Mouse (Mus musculus): Measurements from ENCODE around the gene Capza2.
"Not testable (repeated sequence)": the region's sequence is repeated elsewhere in the genome, so short reads cannot be mapped to it uniquely, and the experiment has no call there.

DNA sequence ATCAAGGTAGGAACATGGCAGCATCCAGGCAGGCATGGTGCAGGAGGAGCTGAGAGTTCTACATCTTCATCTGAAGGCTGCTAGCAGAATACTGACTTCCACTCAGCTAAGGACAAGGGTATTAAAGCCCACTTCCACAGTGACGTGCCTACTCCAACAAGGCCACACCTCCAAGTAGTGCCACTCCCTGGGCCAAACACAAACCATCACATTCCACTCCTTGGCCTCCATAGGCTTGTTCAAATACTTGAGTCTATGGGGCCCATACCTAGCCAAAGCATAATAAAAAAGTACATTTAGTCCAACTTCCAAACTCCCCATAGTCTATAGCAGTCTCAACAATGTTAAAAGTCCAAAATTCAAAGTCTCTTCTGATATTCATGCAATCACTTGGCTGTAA lies 68.0 kb downstream of the Capza2 start:
- not testable (repeated sequence) for TF ChIP-seq CTCF (IDR thresholded peaks at IDR 0.05; ENCODE audit: insufficient read depth, low read length); POLR2A (IDR thresholded peaks at IDR 0.05; ENCODE audit: borderline replicate concordance, extremely low read depth, low read depth, low read length)
